Mouse (Mus musculus): ENCODE data around the gene Spata31d1d. TPM values are rescaled to one million over a fixed set of nuclear protein-coding genes. Genes with fewer than 3 reads are reported as not detected.

The Spata31d1d gene
- total RNA-seq (2023; ENCODE audit: inconsistent age): not detected in 4 replicates

DNA sequence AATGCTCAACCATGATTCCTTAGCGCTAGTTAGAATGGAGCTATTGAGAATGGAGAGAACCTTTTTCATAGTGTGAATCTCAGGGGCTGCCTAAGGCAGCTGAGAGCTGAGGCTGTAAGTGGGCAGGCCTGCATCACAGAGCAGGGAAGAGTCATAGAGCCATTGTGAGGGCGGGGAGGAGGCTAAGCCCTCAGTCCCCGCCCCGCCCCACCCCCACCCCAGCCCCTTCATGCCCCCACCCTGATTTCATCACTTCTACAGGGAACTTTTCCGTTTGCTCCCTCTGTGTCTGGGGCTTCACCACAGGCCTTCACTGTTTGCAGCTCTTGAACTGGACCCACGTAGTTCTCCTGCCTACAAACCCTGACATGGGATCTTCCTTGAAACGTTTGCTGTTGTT lies at the start of gene Spata31d1d:
Gene Spata31d1d, minus strand, starts transcription at position 101 of the 400 bp plus-strand sequence.

GRCm38 (mm10) chr13:59769296-59770163 lies 38.0 kb upstream of the Spata31d1d start, which contains the start of gene Isca1:
TSS of gene Isca1 (minus strand) at chr13:59769810.

GRCm38 (mm10) chr13:59746711-59747110 lies 15.2 kb upstream of the Spata31d1d start, which contains the start of gene 1700014D04Rik:
TSS of gene 1700014D04Rik (minus strand) at chr13:59746752.

GRCm38 (mm10) chr13:59711984-59712383 lies 19.6 kb downstream of the Spata31d1d start, which contains the start of gene Spata31d1b:
TSS of gene Spata31d1b (plus strand) at chr13:59712284.

DNA sequence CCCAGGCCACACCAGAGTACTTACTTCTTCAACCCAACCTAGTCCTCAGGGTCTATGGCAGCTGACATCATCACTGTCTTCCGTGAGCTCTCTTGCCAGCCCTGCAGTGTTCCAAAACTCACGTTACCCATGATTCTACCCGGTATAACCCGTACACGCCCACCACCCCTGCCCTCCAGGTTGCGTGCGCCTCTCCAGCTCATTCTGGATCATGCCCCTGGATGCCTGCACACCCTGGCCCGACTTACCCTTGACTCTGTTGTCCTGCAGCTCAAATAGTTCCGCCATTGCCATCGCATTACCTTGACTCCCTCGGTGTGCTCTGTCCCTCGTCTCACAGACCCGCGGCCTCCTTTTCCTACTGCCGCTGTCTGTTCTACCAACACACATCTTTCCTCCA lies 21.3 kb downstream of the Spata31d1d start, which contains the start of gene Spata31d1a:
Gene Spata31d1a, minus strand, starts transcription at position 101 of the 400 bp plus-strand sequence.

DNA sequence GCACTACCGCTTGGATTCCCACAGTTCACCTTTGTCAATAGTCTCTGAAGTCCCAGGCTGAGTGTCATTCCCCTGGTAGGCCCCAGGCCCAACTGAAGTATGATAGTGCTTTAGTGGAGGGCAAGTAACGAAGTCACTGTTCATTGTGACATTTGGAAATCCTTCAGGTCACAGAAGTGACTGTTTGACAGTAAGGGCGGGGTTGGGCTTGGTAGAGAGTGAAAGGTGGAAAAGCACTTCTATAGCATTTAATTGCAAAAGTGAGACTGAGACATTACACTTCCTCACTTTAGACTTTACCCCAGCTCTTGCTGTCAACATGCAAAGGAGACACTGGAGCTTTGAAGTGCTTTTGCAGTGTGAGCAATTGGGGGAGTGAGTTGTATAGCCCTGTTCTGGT lies 37.5 kb downstream of the Spata31d1d start, which contains the start of gene 4921517D22Rik:
Gene 4921517D22Rik, minus strand, starts transcription at position 101 of the 400 bp plus-strand sequence.

Other genes starting within 250 kb of the Spata31d1d start
- gene Agtpbp1, start 146.5 kb downstream of the Spata31d1d start, total RNA-seq (2023; ENCODE audit: inconsistent age): 50.1 to 58.1 TPM (median 52.2 TPM) in 4 replicates
- gene Naa35, start 146.5 kb downstream of the Spata31d1d start, total RNA-seq (2023; ENCODE audit: inconsistent age): 64.0 to 86.5 TPM (median 78.1 TPM) in 4 replicates
- gene Golm1, start 55.9 kb downstream of the Spata31d1d start, total RNA-seq (2023; ENCODE audit: inconsistent age): 23.7 to 26.3 TPM (median 25.1 TPM) in 4 replicates
- gene 4921517D22Rik, start 37.6 kb downstream of the Spata31d1d start, total RNA-seq (2023; ENCODE audit: inconsistent age): not detected in 4 replicates
- not detected in 4 replicates for gene Spata31d1a, start 21.4 kb downstream of the Spata31d1d start, total RNA-seq (2023; ENCODE audit: inconsistent age)
- not detected in 4 replicates for gene Spata31d1b, start 19.5 kb downstream of the Spata31d1d start, total RNA-seq (2023; ENCODE audit: inconsistent age)
- gene 1700014D04Rik, start 15.0 kb upstream of the Spata31d1d start, total RNA-seq (2023; ENCODE audit: inconsistent age): 0.70 TPM in 1 of 4 replicates, not detected in the others
- 86.8 to 92.3 TPM (median 91.0 TPM) in 4 replicates for gene Isca1, start 38.1 kb upstream of the Spata31d1d start, total RNA-seq (2023; ENCODE audit: inconsistent age)
- gene Gm49354, start 50.5 kb upstream of the Spata31d1d start, total RNA-seq (2023; ENCODE audit: inconsistent age): not detected in 4 replicates
- 234 to 279 TPM (median 245 TPM) in 4 replicates for gene Tut7, start 91.4 kb upstream of the Spata31d1d start, total RNA-seq (2023; ENCODE audit: inconsistent age)